Mouse (Mus musculus): ENCODE data around the gene Usp48. TPM values are rescaled to one million over a fixed set of nuclear protein-coding genes. Genes with fewer than 3 reads are reported as not detected.

Usp48 gene
- polyA plus RNA-seq, 1 experiment: 46.2 TPM

DNA sequence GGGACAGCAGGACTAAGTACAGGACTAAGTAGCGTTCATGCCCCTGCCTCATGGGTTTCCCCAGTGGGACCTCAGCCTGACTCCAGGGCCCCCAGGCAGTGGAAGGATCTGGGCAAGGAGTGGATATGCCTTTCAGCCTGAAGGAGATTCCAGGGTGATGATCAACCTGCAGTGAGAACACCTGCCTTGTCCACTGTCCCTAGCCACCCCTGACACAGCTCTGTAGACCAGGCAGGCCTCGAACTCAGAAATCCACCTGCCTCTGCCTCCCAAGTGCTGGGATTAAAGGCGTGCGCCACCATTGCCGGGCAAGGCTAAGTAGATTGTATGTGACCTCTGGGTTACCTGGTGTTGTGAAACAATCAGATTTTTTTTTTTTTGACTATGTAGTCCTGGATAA, 72.2 kb downstream of the Usp48 start:
- H3K4me3 ChIP-seq (replicated peaks): no peak overlapping the region
- H3K9me3 ChIP-seq: no peaks in the 10 kb centered on the region
- H3K27me3 ChIP-seq (replicated peaks): peaks cover 59% of the 10 kb centered on the region
- TF ChIP-seq GATA1 (IDR thresholded peaks at IDR 0.05; ENCODE audit: borderline replicate concordance, low read length) (no peak), FLI1 (IDR thresholded peaks at IDR 0.05; ENCODE audit: low read length) (no peak)
- H3K4me1 ChIP-seq: peaks cover 19% of the 10 kb centered on the region
- H3K36me3 ChIP-seq (replicated peaks; ENCODE audit: low read length): no peaks in the 10 kb centered on the region

DNA sequence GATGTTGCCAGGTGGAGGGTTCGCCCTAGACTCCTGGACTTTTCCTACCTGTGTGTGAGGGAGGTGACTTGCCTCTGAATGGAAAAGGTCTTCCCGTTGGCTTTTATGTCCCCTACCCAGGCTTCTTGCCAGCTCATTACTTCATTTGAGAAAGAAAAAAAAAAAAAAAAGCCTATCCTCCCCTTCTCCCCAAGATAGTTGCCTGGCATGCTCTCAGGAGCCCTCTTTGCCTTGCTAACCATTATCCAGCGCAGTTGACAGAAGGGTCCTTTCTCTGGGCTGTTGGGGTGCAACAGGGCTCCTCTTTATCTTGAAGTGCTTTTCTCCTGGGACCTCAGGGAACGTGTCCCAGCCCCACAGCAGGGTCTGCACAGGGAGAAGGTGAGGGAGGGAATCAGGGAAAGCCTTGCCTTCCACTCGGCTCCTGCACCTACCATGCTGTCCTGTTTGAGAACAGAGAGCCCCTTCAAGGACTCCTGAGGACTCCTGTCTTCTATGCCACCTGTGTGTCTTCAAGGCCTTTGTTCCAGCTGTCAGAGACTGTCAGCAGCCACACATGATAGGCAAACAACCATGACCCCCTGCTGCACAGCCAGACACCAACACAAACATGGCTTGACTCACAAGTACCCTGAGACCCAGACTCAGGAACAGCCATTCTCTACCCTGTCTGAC, 72.9 kb downstream of the Usp48 start:
- peaks cover 59% of the 10 kb centered on the region for H3K27me3 ChIP-seq (replicated peaks)
- peaks cover 14% of the 10 kb centered on the region for H3K4me1 ChIP-seq
- TF ChIP-seq FLI1 (IDR thresholded peaks at IDR 0.05; ENCODE audit: low read length) (no peak), GATA1 (IDR thresholded peaks at IDR 0.05; ENCODE audit: borderline replicate concordance, low read length) (no peak)
- H3K9me3 ChIP-seq: no peaks in the 10 kb centered on the region
- H3K4me3 ChIP-seq (replicated peaks): no peak overlapping the region
- H3K36me3 ChIP-seq (replicated peaks; ENCODE audit: low read length): no peaks in the 10 kb centered on the region

DNA sequence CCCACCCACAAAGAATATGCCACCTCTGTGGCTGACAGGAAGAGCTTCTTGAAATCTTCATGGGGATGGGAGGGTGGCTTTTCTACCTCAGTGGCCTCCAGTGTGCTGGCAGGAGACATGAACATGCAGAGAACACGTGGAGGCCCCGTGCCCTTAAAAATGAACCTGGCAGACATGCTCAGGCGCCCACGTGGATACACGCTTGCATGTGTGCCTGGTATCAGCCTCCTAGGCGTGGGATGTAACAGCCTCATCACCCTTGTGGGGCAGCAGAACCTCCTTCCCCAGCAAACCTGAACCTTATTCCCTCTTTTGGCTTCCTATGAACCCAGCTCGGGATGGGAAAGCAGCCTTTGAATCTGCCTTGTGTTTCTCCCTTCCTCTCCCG, 73.4 kb downstream of the Usp48 start:
- peaks cover 64% of the 10 kb centered on the region for H3K27me3 ChIP-seq (replicated peaks)
- no peak for TF ChIP-seq FLI1 (IDR thresholded peaks at IDR 0.05; ENCODE audit: low read length)
- TF ChIP-seq GATA1 (IDR thresholded peaks at IDR 0.05; ENCODE audit: borderline replicate concordance, low read length): no peak

DNA sequence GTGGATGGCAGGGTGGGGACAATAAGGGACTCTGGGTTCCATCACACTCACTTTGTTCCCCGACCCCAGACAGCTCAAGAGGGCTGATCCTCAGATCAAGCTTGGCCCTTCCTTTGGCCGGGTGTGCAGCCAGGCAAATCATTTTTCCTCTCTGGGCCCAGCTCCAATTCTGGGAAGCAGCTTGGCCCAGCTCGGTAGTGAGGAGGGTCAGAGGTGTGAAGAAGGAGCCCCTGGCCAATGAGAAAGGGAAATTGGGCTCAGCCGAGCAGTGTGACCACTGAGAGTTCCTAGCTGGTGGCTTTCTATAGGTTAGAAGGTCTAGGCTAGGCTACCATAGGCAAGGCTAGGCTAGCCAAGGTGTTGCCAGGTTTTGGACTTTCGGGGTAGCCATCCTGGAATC, 74.2 kb downstream of the Usp48 start:
- TF ChIP-seq GATA1 (IDR thresholded peaks at IDR 0.05; ENCODE audit: borderline replicate concordance, low read length) (no peak), FLI1 (IDR thresholded peaks at IDR 0.05; ENCODE audit: low read length) (no peak)
- H3K36me3 ChIP-seq (replicated peaks; ENCODE audit: low read length): no peaks in the 10 kb centered on the region
- H3K4me3 ChIP-seq (replicated peaks): no peak overlapping the region
- peaks cover 69% of the 10 kb centered on the region for H3K27me3 ChIP-seq (replicated peaks)
- no peaks in the 10 kb centered on the region for H3K9me3 ChIP-seq
- peaks cover 12% of the 10 kb centered on the region for H3K4me1 ChIP-seq

More for the DNA sequence above, 73.4 kb downstream of the Usp48 start:
- Histone ChIP-seq H3K4me1 (peaks cover 14% of the 10 kb centered on the region), H3K9me3 (no peaks in the 10 kb centered on the region), H3K4me3 (replicated peaks) (no peak overlapping the region), H3K36me3 (replicated peaks; ENCODE audit: low read length) (no peaks in the 10 kb centered on the region)

DNA sequence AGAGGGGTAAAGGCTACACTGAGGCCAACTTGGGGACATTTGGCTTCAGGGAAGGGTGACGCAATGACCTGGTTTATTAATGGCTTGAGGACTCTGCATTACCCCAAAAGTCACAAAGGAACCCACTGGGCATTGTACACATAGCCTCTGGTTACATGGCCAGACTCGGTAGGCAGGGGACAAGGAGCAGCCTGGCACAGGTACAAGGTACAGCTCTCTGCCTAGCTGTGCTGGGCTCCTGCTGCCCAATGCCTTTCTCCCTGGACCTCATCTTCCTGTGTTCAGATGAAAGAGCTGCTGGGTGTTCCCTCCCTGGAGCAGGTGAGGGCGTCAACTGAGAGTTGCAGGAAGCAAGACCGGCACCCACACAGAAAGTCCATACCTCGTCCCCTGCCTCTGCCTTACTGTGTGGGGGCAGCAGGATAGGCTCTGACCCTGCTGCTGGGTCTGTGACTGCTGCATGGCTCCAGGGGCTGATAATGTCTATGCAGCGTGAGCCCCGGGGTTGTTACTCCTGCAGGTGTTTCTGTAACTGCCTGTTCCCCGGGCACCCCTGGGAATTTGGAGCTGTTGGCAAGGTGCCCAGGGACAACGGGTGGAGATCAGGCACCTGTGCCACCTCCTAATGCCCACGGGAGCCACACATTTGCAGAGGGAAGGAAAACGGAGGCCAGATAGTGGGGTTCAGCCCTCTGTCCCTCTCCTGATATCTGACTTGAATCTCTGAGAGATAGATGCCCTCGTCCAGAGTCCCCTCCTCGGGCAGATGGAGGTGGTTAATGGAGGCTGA, 78.4 kb downstream of the Usp48 start:
- peaks cover 57% of the 10 kb centered on the region for H3K27me3 ChIP-seq (replicated peaks)
- H3K4me1 ChIP-seq: no peaks in the 10 kb centered on the region
- H3K4me3 ChIP-seq (replicated peaks): no peak overlapping the region
- H3K36me3 ChIP-seq (replicated peaks; ENCODE audit: low read length): no peaks in the 10 kb centered on the region
- TF ChIP-seq GATA1 (IDR thresholded peaks at IDR 0.05; ENCODE audit: borderline replicate concordance, low read length) (no peak), FLI1 (IDR thresholded peaks at IDR 0.05; ENCODE audit: low read length) (no peak)
- no peaks in the 10 kb centered on the region for H3K9me3 ChIP-seq

DNA sequence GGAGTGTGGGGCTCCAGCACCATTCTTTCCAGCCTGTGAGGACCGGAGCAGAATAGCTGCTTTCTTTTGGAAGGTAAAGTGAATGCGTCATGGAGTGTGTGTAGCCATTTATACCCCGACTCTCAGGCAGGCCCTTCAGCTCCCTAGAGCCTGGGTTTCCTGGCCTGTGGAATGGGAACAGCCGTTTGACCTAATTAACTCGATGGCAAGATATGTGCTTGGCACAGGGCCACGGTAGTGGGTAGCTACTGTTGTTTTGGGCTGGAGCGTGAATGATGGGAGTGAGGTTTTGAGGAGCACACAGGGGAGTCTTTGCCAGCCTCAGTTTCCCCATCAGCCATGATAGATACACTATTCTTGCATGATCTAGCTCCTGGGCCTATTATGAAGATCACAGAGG, 82.0 kb downstream of the Usp48 start:
- Histone ChIP-seq H3K27me3 (replicated peaks) (peaks cover 73% of the 10 kb centered on the region), H3K36me3 (replicated peaks; ENCODE audit: low read length) (no peaks in the 10 kb centered on the region), H3K9me3 (no peaks in the 10 kb centered on the region), H3K4me1 (no peaks in the 10 kb centered on the region), H3K4me3 (replicated peaks) (no peak overlapping the region)
- TF ChIP-seq FLI1 (IDR thresholded peaks at IDR 0.05; ENCODE audit: low read length) (no peak), GATA1 (IDR thresholded peaks at IDR 0.05; ENCODE audit: borderline replicate concordance, low read length) (no peak)

DNA sequence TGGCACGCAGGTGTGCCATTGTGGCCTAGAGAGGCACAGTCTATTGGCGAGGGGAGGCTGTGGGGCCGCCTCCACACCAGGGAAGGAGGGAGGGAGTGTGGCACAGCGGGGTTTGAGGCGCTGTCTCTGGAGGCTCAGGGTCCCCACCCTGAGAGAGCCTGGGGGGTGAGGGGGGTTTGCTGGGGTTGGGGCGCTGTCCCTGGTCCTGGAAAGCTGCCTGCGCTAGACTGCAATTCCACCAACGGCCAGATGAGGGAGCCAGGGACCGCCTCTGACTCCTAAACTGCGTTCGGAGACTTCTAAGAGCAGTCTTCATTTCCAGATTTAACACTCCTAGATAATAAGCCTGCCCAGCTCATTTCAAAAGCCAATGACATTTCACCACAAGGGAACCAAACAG, 82.5 kb downstream of the Usp48 start:
- no peaks in the 10 kb centered on the region for H3K4me1 ChIP-seq
- no peaks in the 10 kb centered on the region for H3K36me3 ChIP-seq (replicated peaks; ENCODE audit: low read length)
- TF ChIP-seq FLI1 (IDR thresholded peaks at IDR 0.05; ENCODE audit: low read length) (no peak), GATA1 (IDR thresholded peaks at IDR 0.05; ENCODE audit: borderline replicate concordance, low read length) (no peak)
- no peak overlapping the region for H3K4me3 ChIP-seq (replicated peaks)
- H3K9me3 ChIP-seq: no peaks in the 10 kb centered on the region
- H3K27me3 ChIP-seq (replicated peaks): peaks cover 78% of the 10 kb centered on the region

DNA sequence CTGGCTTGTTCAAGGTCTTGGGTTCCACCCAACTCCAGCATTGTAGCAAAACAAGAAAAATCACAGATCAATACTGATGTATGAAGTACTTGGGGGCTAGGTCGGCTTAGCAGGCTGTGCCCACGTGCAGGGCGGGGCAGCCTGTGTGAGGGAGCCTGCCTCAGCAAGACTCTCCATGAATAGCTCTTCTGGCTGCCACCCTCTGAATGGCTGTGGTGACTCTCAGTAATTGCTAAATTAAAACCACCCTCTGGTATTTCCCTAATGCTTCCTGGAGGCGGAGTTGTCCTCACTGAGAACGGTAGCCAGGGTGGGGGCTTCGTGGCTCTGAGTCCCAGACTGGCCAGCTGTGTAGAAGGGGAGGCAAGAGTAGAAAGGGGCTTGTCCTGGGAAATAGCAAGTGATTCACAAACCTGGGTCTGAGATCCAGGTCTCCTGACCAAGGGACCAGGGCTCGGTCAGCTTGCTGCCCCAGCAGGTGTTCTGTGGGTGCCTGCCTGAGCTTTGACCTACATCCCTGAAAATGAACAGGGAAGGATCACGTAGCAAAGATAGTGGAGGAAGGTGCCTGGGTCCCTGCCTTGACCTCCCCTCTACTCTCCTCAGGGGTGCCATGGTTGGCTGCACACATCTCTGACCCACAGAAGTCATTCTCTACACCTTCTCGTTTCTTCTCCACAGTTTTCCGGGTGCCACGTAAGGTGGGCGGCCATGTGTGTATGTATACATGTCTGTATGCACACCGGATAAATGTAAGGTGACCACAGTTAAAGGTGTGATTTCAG, 83.3 kb downstream of the Usp48 start:
- H3K4me3 ChIP-seq (replicated peaks): no peak overlapping the region
- H3K9me3 ChIP-seq: no peaks in the 10 kb centered on the region
- H3K36me3 ChIP-seq (replicated peaks; ENCODE audit: low read length): no peaks in the 10 kb centered on the region
- peaks cover 82% of the 10 kb centered on the region for H3K27me3 ChIP-seq (replicated peaks)
- TF ChIP-seq FLI1 (IDR thresholded peaks at IDR 0.05; ENCODE audit: low read length): no peak
- no peak for TF ChIP-seq GATA1 (IDR thresholded peaks at IDR 0.05; ENCODE audit: borderline replicate concordance, low read length)
- H3K4me1 ChIP-seq: peaks cover 4% of the 10 kb centered on the region; the same call in 1 of the 2 replicates

DNA sequence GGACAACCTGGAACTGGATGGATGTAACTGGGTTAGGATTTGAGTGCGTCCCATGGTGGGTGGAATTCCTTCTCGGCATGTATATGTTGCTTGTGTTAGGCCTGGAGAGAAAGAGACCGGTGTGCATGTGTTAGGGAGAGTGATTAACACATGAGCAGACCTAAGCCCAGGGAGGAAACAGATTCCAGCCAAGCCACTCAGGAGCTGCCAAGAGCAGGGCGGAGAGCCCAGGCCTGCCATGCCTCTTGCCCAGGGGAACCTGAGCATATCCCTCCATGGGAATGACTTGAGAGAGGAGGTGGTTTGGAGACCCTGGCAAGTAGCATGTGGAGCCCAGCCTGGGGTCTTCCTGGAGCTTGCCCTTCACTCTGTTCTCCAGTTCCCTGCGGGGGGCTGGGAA, 84.4 kb downstream of the Usp48 start:
- H3K36me3 ChIP-seq (replicated peaks; ENCODE audit: low read length): no peaks in the 10 kb centered on the region
- no peak overlapping the region for H3K4me3 ChIP-seq (replicated peaks)
- peaks cover 4% of the 10 kb centered on the region; the same call in 1 of the 2 replicates for H3K4me1 ChIP-seq
- no peaks in the 10 kb centered on the region for H3K9me3 ChIP-seq
- H3K27me3 ChIP-seq (replicated peaks): peaks cover 84% of the 10 kb centered on the region
- TF ChIP-seq FLI1 (IDR thresholded peaks at IDR 0.05; ENCODE audit: low read length): no peak
- no peak for TF ChIP-seq GATA1 (IDR thresholded peaks at IDR 0.05; ENCODE audit: borderline replicate concordance, low read length)

Data from megakaryocyte, embryonic 14.5 days (primary cell).